Mouse (Mus musculus) hematopoietic stem cell, adult 5-6 weeks (primary cell): ENCODE measurements around the gene Nrxn1. TPM values are rescaled to one million over a fixed set of nuclear protein-coding genes. Genes with fewer than 3 reads are reported as not detected.

ENCODE experiments used
- ATAC-seq, 2 experiments: fragments of 125-278 bp in 1 of 2; replicated peaks in 1 of 2; 2 replicates each; pipeline ENCODE4 v1.8.0; 2016 to 2017; ENCODE audit warnings: inconsistent platforms in 2 of 2, mild to moderate bottlenecking in 2 of 2, moderate number of reproducible peaks in 2 of 2, low read depth in 1 of 2, moderate TSS enrichment in 1 of 2; ENCODE audit not compliant: low FRiP score in 2 of 2, poor library complexity in 2 of 2, severe bottlenecking in 2 of 2, insufficient read depth in 1 of 2, low TSS enrichment in 1 of 2
- total RNA-seq: library from RNA; stranded (forward); fragments of 172-1452, 232-1000 nt; gene quantifications from 2 replicates; pipeline ENCODE4 v1.2.3, GENCODE M21; 2017

Nrxn1 gene
- total RNA-seq, 1 experiment from 2014 or later, result 51.8 TPM

- peak; percentile 53 to 60; a peak in 3 of 4 replicates for ATAC-seq
Measured at GRCm38 (mm10) chr17:90843072-90843611, 249.7 kb downstream of the Nrxn1 start.

DNA sequence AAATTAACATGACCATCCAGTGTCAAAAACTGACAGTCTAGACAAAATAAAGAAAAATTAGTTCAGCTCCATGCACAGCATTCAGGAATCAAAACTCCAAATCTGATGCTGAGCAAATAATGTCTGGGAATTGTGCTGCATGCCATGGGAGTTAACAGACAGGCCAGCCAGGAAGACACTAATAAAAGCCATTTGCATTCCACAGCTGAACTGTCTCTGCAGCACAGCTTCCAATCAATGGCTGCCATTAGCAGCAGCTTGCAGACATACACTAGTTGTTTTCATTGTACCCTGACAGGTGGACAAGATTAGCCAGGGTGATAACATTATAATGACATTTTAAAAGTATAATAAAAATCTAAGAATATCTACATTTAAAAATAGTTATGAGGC is 255.9 kb downstream of the Nrxn1 start:
- ATAC-seq, result no peak

GRCm38 (mm10) chr17:90836154-90837021 is 256.5 kb downstream of the Nrxn1 start:
- no peak for ATAC-seq

- no peak for ATAC-seq
Measured at GRCm38 (mm10) chr17:90818340-90818739, 274.5 kb downstream of the Nrxn1 start.

DNA sequence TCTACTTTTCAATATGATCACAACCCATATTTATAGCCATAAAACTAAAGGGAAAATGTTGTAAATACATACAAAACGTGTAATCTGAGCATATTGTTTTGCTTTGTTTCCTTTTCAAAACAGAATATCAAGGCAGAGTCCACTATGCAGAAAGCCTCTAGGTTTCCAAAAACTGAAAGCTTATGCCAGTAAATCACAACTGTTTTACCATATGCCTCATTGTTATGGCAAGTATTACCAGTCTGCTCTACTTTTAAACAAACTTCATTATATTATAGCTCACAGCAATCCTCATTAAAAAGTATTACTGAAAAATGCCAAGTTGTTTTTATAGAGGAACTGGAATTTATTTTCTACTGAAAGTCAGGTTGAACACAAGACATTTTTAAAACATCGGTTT is 275.0 kb downstream of the Nrxn1 start:
- ATAC-seq, result no peak

GRCm38 (mm10) chr17:90815306-90815705 is 277.6 kb downstream of the Nrxn1 start:
- no peak for ATAC-seq

- ATAC-seq, result no peak
Measured at GRCm38 (mm10) chr17:90813760-90814159, 279.1 kb downstream of the Nrxn1 start.

GRCm38 (mm10) chr17:90812485-90812884 is 280.4 kb downstream of the Nrxn1 start:
- ATAC-seq, result no peak

- ATAC-seq, result peak; percentile 84 to 86; a peak in 3 of 4 replicates
Measured at GRCm38 (mm10) chr17:90809197-90810163, 283.4 kb downstream of the Nrxn1 start.

DNA sequence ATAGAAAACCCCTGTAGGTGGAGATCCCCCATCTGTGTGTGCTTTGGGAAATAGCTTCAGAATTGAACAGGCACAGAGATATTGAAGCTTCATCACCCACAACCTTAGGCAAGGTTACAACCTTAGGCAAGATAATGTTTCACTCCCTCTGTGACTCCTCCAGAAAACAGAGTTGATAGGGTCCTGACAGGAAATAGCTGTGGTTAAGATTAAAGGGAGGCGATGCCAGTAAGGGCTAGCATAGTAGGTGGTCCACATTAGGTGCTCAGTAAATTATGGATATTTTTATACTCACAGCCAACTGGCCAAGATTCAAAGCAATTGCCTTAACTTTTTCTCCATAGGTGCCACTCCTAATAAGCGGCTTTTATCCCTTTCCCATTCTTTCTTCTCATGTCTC is 284.6 kb downstream of the Nrxn1 start:
- no peak for ATAC-seq

DNA sequence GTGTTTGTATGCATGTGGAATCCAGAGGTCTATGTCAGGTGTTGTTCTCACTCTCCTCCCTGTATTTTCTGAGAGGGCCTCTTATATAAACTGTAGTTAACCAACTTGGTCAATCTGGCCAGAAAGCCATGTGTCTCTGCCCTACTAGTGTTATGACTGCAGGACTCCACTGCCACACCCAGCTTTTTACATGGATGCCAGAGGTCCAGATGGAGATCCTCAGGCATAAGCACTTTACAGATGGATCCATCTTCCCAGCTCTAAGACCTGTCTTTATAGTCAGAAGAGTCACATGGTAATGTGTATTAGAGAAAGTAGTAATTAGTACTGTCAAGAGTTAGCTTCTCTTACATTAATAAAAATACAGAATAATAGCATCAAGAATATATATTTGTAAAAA is 285.7 kb downstream of the Nrxn1 start:
- no peak for ATAC-seq

DNA sequence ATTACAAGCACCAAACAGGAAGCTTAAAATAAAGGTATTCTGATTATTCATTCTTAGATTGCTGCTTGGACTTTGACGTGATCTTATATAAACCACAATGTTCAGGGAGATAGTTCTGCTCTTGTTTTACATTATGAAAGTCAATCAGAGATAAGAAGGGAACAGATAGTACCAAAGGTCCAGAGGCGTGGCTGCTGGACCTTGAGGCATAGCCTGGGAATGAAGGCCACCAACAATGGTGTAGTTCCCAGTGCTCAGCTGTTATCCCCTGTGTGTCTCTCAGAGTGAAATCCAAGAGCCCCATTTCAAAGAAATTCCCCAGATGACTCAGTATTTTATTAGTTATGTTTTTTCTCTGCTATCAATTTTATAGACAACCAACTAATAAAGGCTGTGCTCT is 294.2 kb downstream of the Nrxn1 start:
- ATAC-seq, result no peak

GRCm38 (mm10) chr17:90797659-90798288 is 295.1 kb downstream of the Nrxn1 start:
- peak; percentile 25 to 56; a peak in 3 of 4 replicates for ATAC-seq

DNA sequence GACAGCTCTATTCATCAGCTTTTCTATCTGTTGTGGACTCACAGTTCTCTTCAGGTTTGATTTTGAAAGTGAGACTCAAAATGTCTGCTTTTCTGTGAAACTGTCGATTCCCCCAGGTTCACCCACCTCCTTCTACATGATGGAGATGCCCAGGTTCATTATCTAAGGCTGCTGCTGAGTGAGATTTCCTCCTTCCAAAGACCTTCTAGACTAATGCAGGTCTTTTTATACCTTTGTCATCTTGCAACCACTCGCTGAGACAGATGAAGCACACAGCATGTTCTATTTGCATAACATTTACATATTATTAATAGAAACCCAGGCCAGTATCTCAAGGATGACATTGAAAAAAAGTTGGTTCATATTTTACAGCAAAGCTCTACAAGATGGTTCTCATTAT is 295.9 kb downstream of the Nrxn1 start:
- ATAC-seq, result no peak

DNA sequence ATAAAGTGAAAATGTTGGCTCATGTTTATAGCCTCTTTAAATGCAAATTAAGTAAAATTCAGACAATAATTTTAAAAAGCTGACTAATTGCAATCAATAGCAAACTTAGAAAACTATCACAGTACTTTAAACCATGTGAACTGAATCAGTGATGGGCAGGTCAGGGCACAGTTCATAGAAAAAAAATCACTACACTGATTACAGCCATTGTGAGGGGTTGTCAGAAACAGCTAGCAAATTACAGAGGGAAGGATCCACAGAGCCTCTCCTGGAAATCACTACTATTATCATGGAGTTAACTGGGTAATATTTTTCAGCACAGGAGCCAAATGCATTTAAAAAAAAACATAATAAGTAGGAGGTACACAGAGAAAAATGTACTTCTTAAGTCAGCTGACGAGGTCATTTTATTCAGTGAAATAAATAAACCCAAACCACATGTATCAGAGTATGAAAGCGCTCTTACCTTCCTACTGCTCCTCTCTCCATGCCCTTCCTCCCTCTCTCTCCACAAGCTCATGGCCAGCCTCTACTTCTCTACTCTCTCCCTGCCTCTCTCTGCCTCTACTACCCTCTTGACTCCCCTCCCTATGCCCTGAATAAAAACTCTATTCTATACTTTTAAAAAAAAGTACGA is 304.3 kb downstream of the Nrxn1 start:
- ATAC-seq, result no peak

DNA sequence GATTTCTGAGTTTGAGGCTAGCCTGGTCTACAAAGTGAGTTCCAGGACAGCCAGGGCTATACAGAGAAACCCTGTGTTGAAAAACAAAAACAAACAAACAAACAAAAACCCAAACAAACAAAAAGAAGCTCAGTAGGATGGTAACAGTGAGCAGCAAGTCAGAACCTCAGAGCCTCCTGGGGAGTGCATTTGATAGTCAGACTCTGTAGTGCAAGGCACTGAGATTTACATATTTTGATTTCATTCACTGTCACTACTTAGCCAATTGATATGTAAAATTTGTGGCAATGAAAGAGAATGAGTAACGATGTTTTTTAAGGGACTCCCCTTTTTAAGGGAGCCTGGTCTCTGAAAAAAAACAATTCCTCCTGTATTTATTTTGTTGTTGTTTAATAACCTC is 304.8 kb downstream of the Nrxn1 start:
- no peak for ATAC-seq
